Mouse (Mus musculus) liver, adult 10 weeks (tissue): ENCODE results near the gene Hmbs. TPM values are rescaled to one million over a fixed set of nuclear protein-coding genes. Genes with fewer than 3 reads are reported as not detected.

Experiments used
- polyA plus RNA-seq: library from polyadenylated mRNA; stranded (reverse); fragments of 350-450 nt; fragmentation: Illumina TruSeq; extraction: RNeasy Lipid Tissue Mini Kit (QIAGEN cat#74804); gene quantifications from one replicate; pipeline ENCODE4 v1.2.3, GENCODE M21; 2014; ENCODE audit warnings: low read depth, low replicate concordance

The Hmbs gene
- polyA plus RNA-seq = 36.4 TPM

GRCm38 (mm10) chr9:44343781-44344421, at the start of gene Hmbs:
Hmbs (minus strand) TSS chr9:44344228.

GRCm38 (mm10) chr9:44379054-44379834, 35.2 kb upstream of the Hmbs start, which contains the start of gene Hyou1:
Hyou1 (plus strand) TSS chr9:44379490.

GRCm38 (mm10) chr9:44361190-44361917, 17.3 kb upstream of the Hmbs start, which contains the start of gene Vps11:
Vps11 (minus strand) TSS chr9:44361670.

GRCm38 (mm10) chr9:44334396-44335330, 9.4 kb downstream of the Hmbs start, which contains the start of gene H2afx:
H2afx (plus strand) TSS chr9:44334694.

GRCm38 (mm10) chr9:44325768-44326370, 18.2 kb downstream of the Hmbs start, which contains the start of gene Dpagt1:
Dpagt1 (plus strand) TSS chr9:44326019.

GRCm38 (mm10) chr9:44319887-44320798, 23.9 kb downstream of the Hmbs start, which contains the start of gene C2cd2l:
C2cd2l (minus strand) TSS chr9:44320285.

GRCm38 (mm10) chr9:44305466-44306079, 38.5 kb downstream of the Hmbs start, which contains the start of gene Hinfp:
Hinfp (minus strand) TSS chr9:44305671.

GRCm38 (mm10) chr9:44288076-44288958, 55.7 kb downstream of the Hmbs start, which contains the start of gene Abcg4:
Abcg4 (minus strand) TSS chr9:44288615.

Other genes starting within 250 kb of the Hmbs start
- gene Mfrp, start 242.5 kb downstream of the Hmbs start, polyA plus RNA-seq = not detected
- not detected for gene C1qtnf5, start 237.0 kb downstream of the Hmbs start, polyA plus RNA-seq
- gene Gm49380, start 230.7 kb downstream of the Hmbs start, polyA plus RNA-seq = not detected
- 1.1 TPM for gene Rnf26, start 230.7 kb downstream of the Hmbs start, polyA plus RNA-seq
- 1.6 TPM for gene Mcam, start 209.8 kb downstream of the Hmbs start, polyA plus RNA-seq
- gene Cbl, start 110.2 kb downstream of the Hmbs start, polyA plus RNA-seq = 5.1 TPM
- not detected for gene Ccdc153, start 103.6 kb downstream of the Hmbs start, polyA plus RNA-seq
- gene Pdzd3, start 92.8 kb downstream of the Hmbs start, polyA plus RNA-seq = not detected
- gene Nlrx1, start 75.6 kb downstream of the Hmbs start, polyA plus RNA-seq = 0.34 TPM
- gene Abcg4, start 55.6 kb downstream of the Hmbs start, polyA plus RNA-seq = not detected
- 6.5 TPM for gene Hinfp, start 38.6 kb downstream of the Hmbs start, polyA plus RNA-seq
- 2.1 TPM for gene C2cd2l, start 23.9 kb downstream of the Hmbs start, polyA plus RNA-seq
- gene Dpagt1, start 18.2 kb downstream of the Hmbs start, polyA plus RNA-seq = 14.6 TPM
- 1.0 TPM for gene H2afx, start 9.5 kb downstream of the Hmbs start, polyA plus RNA-seq
- gene Vps11, start 17.4 kb upstream of the Hmbs start, polyA plus RNA-seq = 8.1 TPM
- 21.1 TPM for gene Hyou1, start 35.3 kb upstream of the Hmbs start, polyA plus RNA-seq
- gene Slc37a4, start 52.6 kb upstream of the Hmbs start, polyA plus RNA-seq = 32.4 TPM
- 495 TPM for gene Rps25, start 62.9 kb upstream of the Hmbs start, polyA plus RNA-seq
- gene Trappc4, start 63.4 kb upstream of the Hmbs start, polyA plus RNA-seq = 20.4 TPM
- 16.2 TPM for gene Ccdc84, start 74.3 kb upstream of the Hmbs start, polyA plus RNA-seq
- gene Foxr1, start 96.9 kb upstream of the Hmbs start, polyA plus RNA-seq = not detected
- gene Upk2, start 110.7 kb upstream of the Hmbs start, polyA plus RNA-seq = not detected
- gene Bcl9l, start 138.6 kb upstream of the Hmbs start, polyA plus RNA-seq = 0.82 TPM
- 0.24 TPM for gene Cxcr5, start 217.6 kb upstream of the Hmbs start, polyA plus RNA-seq